Mouse (Mus musculus): ENCODE data around the gene Irf2bpl. TPM values are rescaled to one million over a fixed set of nuclear protein-coding genes. Genes with fewer than 3 reads are reported as not detected.

Irf2bpl gene
- polyA plus RNA-seq, 1 experiment from 2014 or later: 44.6 TPM

DNA sequence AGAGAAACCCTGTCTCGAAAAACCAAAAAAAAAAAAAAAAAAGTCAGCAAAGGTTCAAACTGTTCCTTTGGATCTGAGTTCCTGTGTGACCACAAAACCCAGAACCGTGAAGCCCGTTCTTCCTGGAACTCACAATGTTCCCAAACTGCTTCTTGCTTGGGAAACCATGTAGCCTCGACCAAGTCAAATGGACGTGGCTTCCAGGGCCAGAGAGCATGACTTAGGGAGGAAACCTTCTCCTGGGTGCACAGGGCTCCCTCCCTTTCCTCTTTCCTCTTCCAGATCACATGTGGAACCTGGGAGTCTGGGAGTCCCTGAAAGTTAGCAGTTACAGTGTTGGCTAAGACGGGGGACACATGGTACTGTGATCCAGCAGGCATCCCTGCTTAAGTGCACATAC is 14.8 kb downstream of the Irf2bpl start:
- H3K9me3 ChIP-seq (ENCODE audit: low read depth, low read length): no peaks in the 10 kb centered on the region
- no peak for DNase-seq
- ATAC-seq (ENCODE audit: insufficient read depth): no peak
- TF ChIP-seq CTCF (IDR thresholded peaks at IDR 0.05; ENCODE audit: low read depth): no peak
- H3K36me3 ChIP-seq (ENCODE audit: insufficient read depth): no peaks in the 10 kb centered on the region
- H3K27me3 ChIP-seq (ENCODE audit: insufficient read depth, low read length): no peaks in the 10 kb centered on the region
- H3K4me3 ChIP-seq (ENCODE audit: low read depth, low read length): no peak overlapping the region
- H3K4me2 ChIP-seq: no peak overlapping the region
- H3K9ac ChIP-seq: no peak overlapping the region
- WGBS: 82% methylated on average over 6 of the region's 6 CpGs
- H3K4me1 ChIP-seq (ENCODE audit: insufficient read depth): peaks cover 4% of the 10 kb centered on the region; the same call in 1 of the 2 replicates
- no peak overlapping the region for H3K27ac ChIP-seq (ENCODE audit: low read depth)

DNA sequence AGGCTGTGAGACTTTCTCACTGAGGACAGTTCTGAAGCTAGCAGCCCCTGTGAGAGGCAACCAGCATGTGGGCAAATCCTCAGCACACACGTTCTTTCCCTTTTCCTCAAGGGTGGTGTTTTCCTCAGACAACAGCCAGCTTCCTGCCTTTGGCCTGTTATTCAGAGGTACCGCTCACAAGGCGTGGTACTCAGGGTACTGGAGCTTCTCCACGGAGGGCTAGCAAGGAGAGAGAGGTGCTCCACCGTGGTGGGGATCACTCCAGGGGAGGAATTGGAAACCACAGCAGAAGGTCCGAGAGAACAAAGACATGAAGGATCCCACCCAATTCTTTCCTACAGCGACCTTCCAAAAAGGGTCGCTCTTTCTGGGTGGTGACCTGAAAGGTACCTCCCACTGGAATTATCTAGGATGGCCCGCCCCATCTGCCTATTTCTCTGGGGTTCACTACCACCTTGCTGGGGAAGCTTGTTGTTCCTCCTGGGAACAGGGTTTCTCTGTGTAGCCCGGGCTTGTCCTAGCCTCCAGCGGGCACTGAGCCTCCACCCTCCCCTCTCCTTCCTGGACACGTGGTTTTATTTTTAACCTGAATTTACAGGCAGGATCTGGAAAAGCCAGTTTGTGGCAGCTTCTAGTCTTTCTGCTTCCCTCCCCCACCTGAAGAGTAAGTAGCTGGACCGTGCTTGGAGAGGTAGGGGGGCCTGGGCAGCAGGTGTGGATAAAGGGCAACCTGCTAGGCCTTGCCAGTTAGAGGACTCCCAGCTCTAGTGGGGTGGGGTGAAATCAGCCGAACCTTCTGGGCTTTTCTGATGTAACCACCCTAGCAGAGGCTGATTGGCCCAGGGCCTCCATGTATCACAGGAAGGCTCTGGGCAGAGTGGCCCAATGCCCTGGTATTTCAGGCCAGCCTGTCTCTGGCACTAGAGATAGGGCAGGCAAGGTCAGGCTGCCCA is 17.1 kb downstream of the Irf2bpl start:
- 34% methylated on average over 14 of the region's 14 CpGs for WGBS
- no peaks in the 10 kb centered on the region for H3K36me3 ChIP-seq (ENCODE audit: insufficient read depth)
- H3K4me2 ChIP-seq: no peak overlapping the region
- ATAC-seq (ENCODE audit: insufficient read depth): peak; percentile 65
- peak; percentile 68 for DNase-seq
- H3K9ac ChIP-seq: peak overlapping the region; percentile 20
- H3K27ac ChIP-seq (ENCODE audit: low read depth): peak overlapping the region; percentile 83
- H3K9me3 ChIP-seq (ENCODE audit: low read depth, low read length): no peaks in the 10 kb centered on the region
- TF ChIP-seq CTCF (IDR thresholded peaks at IDR 0.05; ENCODE audit: low read depth): no peak
- no peak overlapping the region for H3K4me3 ChIP-seq (ENCODE audit: low read depth, low read length)
- H3K27me3 ChIP-seq (ENCODE audit: insufficient read depth, low read length): no peaks in the 10 kb centered on the region
- peaks cover 4% of the 10 kb centered on the region; the same call in 1 of the 2 replicates for H3K4me1 ChIP-seq (ENCODE audit: insufficient read depth)

DNA sequence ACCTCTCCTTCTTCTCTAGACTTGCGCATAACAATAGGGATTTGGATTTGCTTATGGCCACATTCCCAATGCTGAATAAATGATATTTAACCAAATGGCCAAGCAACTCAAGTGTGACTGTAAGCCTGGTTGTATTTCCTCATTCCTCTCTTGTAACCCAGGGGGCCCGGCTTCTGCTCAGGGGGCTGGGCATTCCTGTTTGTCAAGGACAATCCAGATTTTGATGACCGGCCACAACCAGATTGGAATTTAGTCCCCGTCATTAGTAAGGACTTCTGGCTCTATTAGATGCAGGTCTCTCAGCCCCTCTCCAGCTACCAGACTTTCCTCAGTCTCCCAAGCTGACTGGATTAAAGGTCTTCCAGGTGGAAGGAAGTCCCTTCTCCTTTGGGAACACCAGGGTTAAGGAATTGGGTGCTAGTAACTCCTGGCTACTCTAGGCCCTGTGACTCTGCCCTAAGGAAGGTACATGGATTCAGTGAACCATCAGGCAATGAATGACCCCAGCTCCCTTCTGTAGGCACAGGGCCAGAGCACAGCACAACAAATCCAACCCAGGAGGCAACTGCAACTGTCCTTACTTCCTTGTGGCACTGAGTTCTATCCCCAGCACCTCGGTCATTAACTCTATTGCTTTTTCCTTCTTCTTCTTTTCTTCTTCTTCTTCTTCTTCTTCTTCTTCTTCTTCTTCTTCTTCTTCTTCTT is 20.1 kb downstream of the Irf2bpl start:
- WGBS: 81% methylated on average over 5 of the region's 5 CpGs
- no peak for ATAC-seq (ENCODE audit: insufficient read depth)

DNA sequence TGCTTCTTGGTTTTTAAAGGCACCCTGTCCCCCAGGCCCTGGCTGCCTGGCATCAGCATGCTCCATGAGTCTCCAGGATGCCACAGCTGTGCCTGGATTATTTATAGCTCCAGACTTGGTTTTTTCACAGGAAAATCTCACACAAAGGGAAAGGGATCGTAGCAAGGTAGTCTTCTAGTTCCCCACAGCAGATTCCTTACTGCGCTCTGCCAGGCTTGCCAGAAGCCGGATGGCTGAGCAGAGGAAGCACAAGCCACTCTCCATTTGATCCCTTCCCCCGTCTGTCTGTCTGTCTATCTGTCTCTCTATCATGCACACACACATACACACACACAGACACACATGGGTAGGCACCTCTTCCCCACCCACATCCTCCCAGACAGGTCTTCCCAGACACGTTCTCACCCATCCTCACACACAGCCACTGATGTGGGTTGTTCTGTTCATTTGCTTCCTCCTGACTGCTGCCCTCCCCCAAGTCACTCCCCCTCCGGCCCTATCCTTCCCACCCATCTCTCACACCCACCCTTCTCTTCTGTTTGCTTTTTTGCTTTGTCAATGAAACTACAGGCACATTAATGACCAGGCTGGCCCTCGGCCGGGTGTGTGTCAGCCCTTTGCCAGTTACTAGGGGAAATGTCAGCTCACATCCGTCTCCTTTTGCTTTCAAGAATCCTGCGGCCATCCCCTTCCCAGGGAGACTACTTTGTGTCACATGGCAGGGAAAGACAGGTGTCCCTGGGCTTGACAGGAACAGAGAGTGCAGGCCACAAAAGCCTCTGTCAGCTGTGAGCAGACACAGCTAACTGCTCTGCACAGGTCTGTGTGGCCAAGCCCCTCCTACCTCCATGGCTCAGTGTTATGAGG is 24.4 kb downstream of the Irf2bpl start:
- Histone ChIP-seq H3K9me3 (ENCODE audit: low read depth, low read length) (no peaks in the 10 kb centered on the region), H3K4me1 (ENCODE audit: insufficient read depth) (peaks cover 21% of the 10 kb centered on the region), H3K4me2 (no peak overlapping the region), H3K27ac (ENCODE audit: low read depth) (peak overlapping the region; percentile 71; the same call in 1 of the 2 replicates), H3K36me3 (ENCODE audit: insufficient read depth) (no peaks in the 10 kb centered on the region), H3K27me3 (ENCODE audit: insufficient read depth, low read length) (no peaks in the 10 kb centered on the region), H3K4me3 (ENCODE audit: low read depth, low read length) (no peak overlapping the region), H3K9ac (0 out of 2 replicates have a peak overlapping the region, but pooled peaks have one; percentile 6)
- DNase-seq (no peak), ATAC-seq (ENCODE audit: insufficient read depth) (no peak)
- 29% methylated on average over 10 of the region's 10 CpGs for WGBS
- no peak for TF ChIP-seq CTCF (IDR thresholded peaks at IDR 0.05; ENCODE audit: low read depth)

More for the DNA sequence above, 20.1 kb downstream of the Irf2bpl start:
- Histone ChIP-seq H3K9ac (no peak overlapping the region), H3K4me1 (ENCODE audit: insufficient read depth) (peaks cover 13% of the 10 kb centered on the region), H3K27ac (ENCODE audit: low read depth) (no peak overlapping the region), H3K36me3 (ENCODE audit: insufficient read depth) (no peaks in the 10 kb centered on the region), H3K9me3 (ENCODE audit: low read depth, low read length) (no peaks in the 10 kb centered on the region), H3K27me3 (ENCODE audit: insufficient read depth, low read length) (no peaks in the 10 kb centered on the region), H3K4me3 (ENCODE audit: low read depth, low read length) (no peak overlapping the region), H3K4me2 (no peak overlapping the region)
- DNase-seq: no peak
- no peak for TF ChIP-seq CTCF (IDR thresholded peaks at IDR 0.05; ENCODE audit: low read depth)

DNA sequence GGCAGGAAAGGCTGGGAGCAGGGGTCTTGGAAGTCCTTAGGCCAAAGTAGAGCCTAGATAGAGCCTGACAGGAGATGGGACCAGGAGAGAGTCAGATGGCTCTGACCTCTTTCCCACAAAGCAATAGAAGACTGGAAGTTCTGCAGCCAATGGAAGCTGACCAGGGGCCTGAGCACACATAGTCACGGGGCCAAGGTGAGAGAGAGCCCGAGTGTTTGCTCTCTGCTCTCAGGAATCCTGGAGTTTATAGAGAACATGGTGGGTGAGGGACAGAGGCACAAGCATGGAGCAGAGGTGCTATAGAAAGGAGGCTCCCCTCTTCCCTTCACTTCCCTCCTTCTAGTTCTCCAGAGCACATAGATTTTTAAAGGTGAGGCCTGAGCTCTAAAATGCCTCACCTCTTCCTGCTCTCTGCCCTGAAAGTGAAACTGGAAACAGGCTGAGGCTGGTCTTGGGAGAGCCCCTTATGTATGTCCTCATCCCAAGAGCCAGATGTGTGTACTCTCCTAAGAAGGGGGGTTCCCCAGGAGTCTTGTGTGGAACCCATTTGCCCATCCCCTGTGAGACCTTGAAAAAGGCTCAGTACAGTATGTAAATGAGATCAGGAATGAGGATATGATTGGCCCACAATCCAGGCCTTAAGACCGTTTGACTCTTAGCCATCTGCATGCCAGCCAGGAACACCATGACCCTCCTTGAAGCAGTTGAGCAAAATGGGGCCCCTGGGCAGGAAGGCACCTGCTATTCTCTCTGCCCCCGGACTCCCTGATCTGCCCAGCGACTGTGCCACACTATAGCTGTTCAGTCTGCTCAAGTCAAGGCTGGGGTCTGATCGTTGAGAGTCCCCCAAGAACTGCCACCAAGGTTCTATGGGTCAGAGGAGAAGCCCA is 25.4 kb downstream of the Irf2bpl start:
- Histone ChIP-seq H3K27ac (ENCODE audit: low read depth) (peak overlapping the region; percentile 71), H3K36me3 (ENCODE audit: insufficient read depth) (no peaks in the 10 kb centered on the region), H3K4me2 (no peak overlapping the region), H3K27me3 (ENCODE audit: insufficient read depth, low read length) (no peaks in the 10 kb centered on the region), H3K4me3 (ENCODE audit: low read depth, low read length) (no peak overlapping the region), H3K9ac (0 out of 2 replicates have a peak overlapping the region, but pooled peaks have one; percentile 6), H3K9me3 (ENCODE audit: low read depth, low read length) (no peaks in the 10 kb centered on the region), H3K4me1 (ENCODE audit: insufficient read depth) (peaks cover 21% of the 10 kb centered on the region)
- TF ChIP-seq CTCF (IDR thresholded peaks at IDR 0.05; ENCODE audit: low read depth): no peak
- no peak for DNase-seq
- 61% methylated on average over 6 of the region's 6 CpGs for WGBS
- peak; percentile 26; the same call in 1 of the 2 replicates for ATAC-seq (ENCODE audit: insufficient read depth)

DNA sequence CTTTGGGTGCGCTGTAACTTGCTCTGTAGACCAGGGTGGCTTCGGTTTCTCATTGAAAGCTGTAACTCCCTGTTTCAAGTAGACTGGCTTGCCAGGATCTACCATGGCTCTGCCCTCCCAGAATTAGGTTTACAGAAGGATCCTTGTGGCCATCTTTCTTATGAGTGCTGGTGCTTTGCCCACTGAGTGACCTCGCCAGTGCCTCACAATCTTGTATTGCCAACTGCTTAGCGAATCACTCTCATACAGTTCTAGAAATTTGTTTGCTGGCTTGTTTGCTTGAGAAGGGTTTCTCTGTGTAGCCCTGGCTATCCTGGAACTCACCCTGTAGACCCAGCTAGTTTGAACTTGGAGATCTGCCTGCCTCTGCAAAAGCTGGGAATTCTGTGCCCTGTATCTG is 26.1 kb downstream of the Irf2bpl start:
- TF ChIP-seq CTCF (IDR thresholded peaks at IDR 0.05; ENCODE audit: low read depth): no peak
- 93% methylated on average over 4 of the region's 4 CpGs for WGBS
- H3K4me2 ChIP-seq: no peak overlapping the region

More for the DNA sequence above, 26.1 kb downstream of the Irf2bpl start:
- no peak for ATAC-seq (ENCODE audit: insufficient read depth)
- Histone ChIP-seq H3K4me1 (ENCODE audit: insufficient read depth) (peaks cover 21% of the 10 kb centered on the region), H3K9ac (no peak overlapping the region), H3K9me3 (ENCODE audit: low read depth, low read length) (no peaks in the 10 kb centered on the region), H3K27ac (ENCODE audit: low read depth) (peak overlapping the region; percentile 71; the same call in 1 of the 2 replicates), H3K36me3 (ENCODE audit: insufficient read depth) (no peaks in the 10 kb centered on the region), H3K4me3 (ENCODE audit: low read depth, low read length) (no peak overlapping the region), H3K27me3 (ENCODE audit: insufficient read depth, low read length) (no peaks in the 10 kb centered on the region)
- DNase-seq: no peak

All from lung, embryonic 14.5 days (tissue).